Mouse (Mus musculus) cortical plate, adult 2 months (tissue): ENCODE results near the gene Nup85.

Experiments
- CTCF ChIP-seq: fragments of 200-500 bp; IDR thresholded peaks from 2 replicates; pipeline ENCODE4 v1.5.1; 2011; ENCODE audit warnings: mild to moderate bottlenecking, control low read depth, low read length; ENCODE audit not compliant: insufficient read depth; ENCODE audit errors: extremely low read depth
- POLR2A ChIP-seq: fragments of 200-500 bp; IDR thresholded peaks from 2 replicates; pipeline ENCODE4 v1.6.1; 2011; ENCODE audit warnings: mild to moderate bottlenecking, low read length, control low read depth; ENCODE audit not compliant: insufficient read depth; ENCODE audit errors: extremely low read depth

DNA sequence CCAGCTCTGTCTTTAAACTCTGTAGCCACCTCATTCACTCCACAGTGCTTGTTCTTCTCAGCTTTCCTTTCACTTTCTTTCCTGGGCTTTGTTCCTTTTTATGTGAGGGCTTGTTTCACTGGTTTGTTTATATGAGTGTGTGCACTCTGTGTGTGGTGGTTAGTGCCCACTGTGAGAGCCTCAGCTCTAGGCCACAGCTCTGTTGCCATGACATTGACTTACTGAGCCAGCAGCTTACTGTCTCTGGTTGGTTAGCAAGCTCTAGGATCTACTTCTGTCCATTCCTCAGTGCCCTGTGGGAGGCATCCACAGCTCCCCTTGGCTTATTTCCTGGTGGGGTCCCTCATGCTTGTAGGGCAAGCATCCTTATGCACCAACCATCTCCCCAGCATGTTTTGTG lies 14.8 kb downstream of the Nup85 start:
- TF ChIP-seq POLR2A (no peak), CTCF (no peak)
